Mouse (Mus musculus) kidney, adult 2 months (tissue): ENCODE results near the gene Ipo8.

ENCODE experiments used
- CTCF ChIP-seq: fragments of 200-500 bp; conservative IDR thresholded peaks from 2 replicates; pipeline ENCODE4 v1.5.1; 2011; ENCODE audit warnings: low read depth, mild to moderate bottlenecking, control low read depth, low read length, moderate library complexity, mixed read lengths; ENCODE audit not compliant: insufficient read depth, insufficient read length
- POLR2A ChIP-seq: fragments of 200-500 bp; IDR thresholded peaks from one replicate; pipeline ENCODE4 v1.6.1; 2011; ENCODE audit warnings: low read depth, low read length, control low read depth

DNA sequence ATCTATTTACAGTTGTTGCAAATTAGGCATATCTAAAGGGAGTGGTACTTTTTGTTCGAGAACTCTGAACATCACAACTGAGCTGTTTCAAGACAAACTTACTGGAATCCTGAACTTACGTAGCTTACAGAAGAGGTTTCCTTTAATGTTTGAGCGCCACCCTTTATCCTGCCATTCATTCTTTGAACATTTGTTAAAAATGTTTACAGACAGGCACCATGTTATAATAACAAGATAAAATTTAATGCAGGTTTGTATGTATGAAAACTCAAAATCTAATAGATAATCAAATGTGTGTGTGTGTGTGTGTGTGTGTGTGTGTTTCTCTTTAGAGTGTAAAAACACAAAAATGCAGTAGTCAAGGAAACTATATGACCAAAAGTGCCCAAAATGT is 458 bp upstream of the Ipo8 start:
- TF ChIP-seq CTCF = no peak
- TF ChIP-seq POLR2A = no peak
